ENCODE assay signal across 8 mouse cellular contexts in genomic region chr2:27973840-27974239, GRCm38 (mm10).
DNase-seq lines count a peak whose midpoint lies in the region; ATAC-seq lines count a peak whose summit lies in the region.

No protein-coding gene starts in this region.

- no peak overlapping the region for H3K27ac ChIP-seq in neural tube, embryonic 15.5 days (replicated peaks)

- H3K9ac ChIP-seq in neural tube, embryonic 15.5 days (replicated peaks), result no peak overlapping the region

- H3K9me3 ChIP-seq in neural tube, embryonic 15.5 days (replicated peaks), result no peaks in the 10 kb centered on the region

- no peaks in the 10 kb centered on the region for H3K36me3 ChIP-seq in neural tube, embryonic 15.5 days

- no peak for ATAC-seq in neural tube, embryonic 15.5 days (ENCODE audit: low FRiP score)
- peak; percentile 72 for ATAC-seq in erythroblast, adult 5-6 weeks (replicated peaks; ENCODE audit: low FRiP score, poor library complexity, severe bottlenecking)
- ATAC-seq in megakaryocyte, adult 5-6 weeks (ENCODE audit: poor library complexity, severe bottlenecking), result no peak

- no peak overlapping the region for H3K4me3 ChIP-seq in neural tube, embryonic 15.5 days (replicated peaks)

- WGBS in neural tube, embryonic 15.5 days, result 57% methylated on average over 3 of the region's 3 CpGs

- H3K4me1 ChIP-seq in neural tube, embryonic 15.5 days, result peaks cover 5% of the 10 kb centered on the region; the same call in 1 of the 2 replicates

- H3K27me3 ChIP-seq in neural tube, embryonic 15.5 days (replicated peaks), result no peaks in the 10 kb centered on the region

- H3K4me2 ChIP-seq in neural tube, embryonic 15.5 days, result no peak overlapping the region

- peak; percentile 58 for DNase-seq in neural tube, embryonic 10.5 days (ENCODE audit: extremely low spot score, low spot score)
- peak; percentile 75 for DNase-seq in brain, adult 2 months (ENCODE audit: low read depth, low spot score)
- DNase-seq in kidney, postnatal 10 days, result peak; percentile 85
- DNase-seq in lung, adult 18-20 months, result peak; percentile 27 to 37
- DNase-seq in right cerebral cortex, postnatal 4 days, result peak; percentile 70

Comparison
In these comparisons a context has a peak if more than half of its experiments do, and no peak if none do; other contexts are left out.
1. DNase-seq: peak in every context shown above with its lines; median percentile 85 in kidney, postnatal 10 days; 75 in brain, adult 2 months; 70 in right cerebral cortex, postnatal 4 days; 58 in neural tube, embryonic 10.5 days; 32 in lung, adult 18-20 months.